Mouse (Mus musculus) bone marrow, adult 2 months (tissue): ENCODE data around the gene Bahcc1. TPM values are rescaled to one million over a fixed set of nuclear protein-coding genes. Genes with fewer than 3 reads are reported as not detected.

Experiments
- H3K27ac ChIP-seq: fragments of 200-500 bp; 2 replicates; pipeline ENCODE4 v1.5.1; 2012; ENCODE audit warnings: low read depth, mild to moderate bottlenecking, control low read depth, inconsistent platforms, low read length; ENCODE audit not compliant: control insufficient read depth, poor library complexity, insufficient read depth
- H3K4me1 ChIP-seq: fragments of 200-500 bp; 2 replicates; pipeline ENCODE4 v1.6.1; 2011; ENCODE audit warnings: low read length; ENCODE audit not compliant: control insufficient read depth, insufficient read depth
- H3K4me3 ChIP-seq: fragments of 200-500 bp; replicated peaks from 2 replicates; pipeline ENCODE3; 2011; ENCODE audit warnings: mild to moderate bottlenecking, low read depth, low read length, control low read depth; ENCODE audit not compliant: control insufficient read depth
- CTCF ChIP-seq: fragments of 200-500 bp; IDR thresholded peaks from 2 replicates; pipeline ENCODE4 v1.5.1; 2011; ENCODE audit warnings: low read length, control low read depth; ENCODE audit not compliant: control insufficient read depth, insufficient read depth
- POLR2A ChIP-seq: fragments of 200-500 bp; IDR thresholded peaks from 2 replicates; pipeline ENCODE4 v1.6.1; 2011; ENCODE audit warnings: low read depth, mild to moderate bottlenecking, control low read depth, low read length, borderline replicate concordance; ENCODE audit not compliant: control insufficient read depth
- WGBS: fragments of 180-500 bp; shearing (Covaris S2); methylation state at CpG from one replicate; pipeline ENCODE4 v1.1.7; 2018; 5-methylcytosine and 5-hydroxymethylcytosine counted together
- polyA plus RNA-seq: library from polyadenylated mRNA; stranded (reverse); fragments of >200 nt; gene quantifications from 2 replicates; pipeline ENCODE4 v1.2.4, GENCODE M21; 2011; ENCODE audit warnings: low replicate concordance; ENCODE audit not compliant: missing spikeins, insufficient read depth, insufficient read length

Bahcc1 gene
- polyA plus RNA-seq, 1 experiment = 5.8 TPM

- H3K4me3 ChIP-seq = no peak overlapping the region
- TF ChIP-seq POLR2A (no peak), CTCF (no peak)
- 65% methylated on average over 12 of the region's 12 CpGs for WGBS
- H3K27ac ChIP-seq = no peak overlapping the region
- H3K4me1 ChIP-seq = peaks cover 2% of the 10 kb centered on the region
Observed at GRCm38 (mm10) chr11:120252843-120253645, 20.3 kb downstream of the Bahcc1 start.

- Histone ChIP-seq H3K4me3 (no peak overlapping the region), H3K27ac (no peak overlapping the region), H3K4me1 (peaks cover 3% of the 10 kb centered on the region)
- TF ChIP-seq CTCF (no peak), POLR2A (no peak)
- 41% methylated on average over 13 of the region's 13 CpGs for WGBS
Observed at GRCm38 (mm10) chr11:120253646-120254315, 21.0 kb downstream of the Bahcc1 start.

GRCm38 (mm10) chr11:120254420-120254819 is 21.7 kb downstream of the Bahcc1 start:
- Histone ChIP-seq H3K27ac (no peak overlapping the region), H3K4me1 (peaks cover 3% of the 10 kb centered on the region), H3K4me3 (no peak overlapping the region)
- no peak for TF ChIP-seq POLR2A
- 80% methylated on average over 11 of the region's 11 CpGs for WGBS

- no peak overlapping the region for H3K27ac ChIP-seq
- 86% methylated on average over 6 of the region's 6 CpGs for WGBS
Observed at GRCm38 (mm10) chr11:120255038-120255437, 22.3 kb downstream of the Bahcc1 start.

GRCm38 (mm10) chr11:120255499-120255898 is 22.8 kb downstream of the Bahcc1 start:
- 80% methylated on average over 8 of the region's 8 CpGs for WGBS
- H3K4me1 ChIP-seq = peaks cover 3% of the 10 kb centered on the region
- no peak overlapping the region for H3K27ac ChIP-seq
- no peak overlapping the region for H3K4me3 ChIP-seq
- TF ChIP-seq CTCF (no peak), POLR2A (no peak)

More at GRCm38 (mm10) chr11:120255038-120255437, 22.3 kb downstream of the Bahcc1 start:
- Histone ChIP-seq H3K4me1 (peaks cover 3% of the 10 kb centered on the region), H3K4me3 (no peak overlapping the region)
- no peak for TF ChIP-seq CTCF
- TF ChIP-seq POLR2A = no peak

GRCm38 (mm10) chr11:120256108-120256507 is 23.4 kb downstream of the Bahcc1 start:
- H3K4me1 ChIP-seq = peaks cover 5% of the 10 kb centered on the region
- WGBS = 66% methylated on average over 5 of the region's 5 CpGs
- no peak for TF ChIP-seq CTCF
- TF ChIP-seq POLR2A = no peak
- H3K4me3 ChIP-seq = no peak overlapping the region
- no peak overlapping the region for H3K27ac ChIP-seq

GRCm38 (mm10) chr11:120256543-120256942 is 23.8 kb downstream of the Bahcc1 start:
- H3K4me1 ChIP-seq = peaks cover 7% of the 10 kb centered on the region
- 39% methylated on average over 10 of the region's 10 CpGs for WGBS
- no peak overlapping the region for H3K27ac ChIP-seq
- H3K4me3 ChIP-seq = no peak overlapping the region
- TF ChIP-seq CTCF (no peak), POLR2A (no peak)

- Histone ChIP-seq H3K4me3 (no peak overlapping the region), H3K4me1 (peaks cover 6% of the 10 kb centered on the region), H3K27ac (no peak overlapping the region; the same call in 1 of the 2 replicates)
- TF ChIP-seq POLR2A (no peak), CTCF (no peak)
- 67% methylated on average over 10 of the region's 10 CpGs for WGBS
Observed at GRCm38 (mm10) chr11:120256981-120257820, 24.5 kb downstream of the Bahcc1 start.
